In the genomic region with DNA sequence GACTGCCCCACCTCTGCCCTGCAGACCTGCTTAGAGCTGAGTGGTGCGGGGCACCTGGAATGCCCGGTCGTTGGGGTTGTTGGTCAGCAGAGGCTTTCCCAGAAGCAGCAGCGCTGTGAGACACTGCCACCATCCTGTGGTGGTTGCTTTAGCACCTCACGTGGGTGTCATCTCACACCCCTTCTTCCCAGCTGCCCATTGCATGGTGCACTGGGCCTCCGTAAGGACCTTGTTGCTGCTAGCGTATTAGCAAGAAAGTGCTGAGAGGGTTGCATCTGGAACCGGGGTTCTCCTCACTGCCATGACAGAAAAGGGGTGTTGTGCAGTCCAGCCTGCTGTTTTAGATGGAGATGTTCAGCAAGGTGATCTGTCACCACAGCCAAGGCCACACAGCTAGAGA, we compare ENCODE assay signal across 11 mouse cellular contexts.
DNase-seq lines count a peak whose midpoint lies in the region; ATAC-seq and TF ChIP-seq lines count a peak whose summit lies in the region.
"Had no signal": no experiment of that assay in that cellular context is flagged by ENCODE, and none has a peak within 500 bp of the region (broad histone marks: within the 10 kb centered on the region; RNA-seq: fewer than 3 reads in every experiment).

No protein-coding gene starts in this region.

- H3K27me3 ChIP-seq in hindbrain, embryonic 10.5 days (ENCODE audit: insufficient read depth, poor library complexity, severe bottlenecking) = peaks cover 7% of the 10 kb centered on the region; the same call in 1 of the 2 replicates
- no peaks in the 10 kb centered on the region for H3K27me3 ChIP-seq in hindbrain, embryonic 11.5 days (ENCODE audit: control insufficient read depth, insufficient read depth, low read length)
- no peaks in the 10 kb centered on the region for H3K27me3 ChIP-seq in limb, embryonic 14.5 days (ENCODE audit: control insufficient read depth, insufficient read depth, low read length)

- 86% methylated on average over 8 of the region's 8 CpGs for WGBS in hindbrain, embryonic 10.5 days
- WGBS in hindbrain, embryonic 11.5 days = 88% methylated on average over 8 of the region's 8 CpGs
- WGBS in limb, embryonic 14.5 days = 63% methylated on average over 8 of the region's 8 CpGs

- no peak for DNase-seq in hindbrain, embryonic 10.5 days (ENCODE audit: low spot score)
- DNase-seq in hindbrain, embryonic 11.5 days (ENCODE audit: low spot score) = no peak
- peak; percentile 39 to 42 for DNase-seq in thymus, postnatal 36 days
- DNase-seq in thymus, adult 18-20 months = no peak
- DNase-seq in limb, embryonic 14.5 days (ENCODE audit: low spot score) = no peak
- DNase-seq in adrenal gland, adult 8-10 months = no peak
- no peak for DNase-seq in urinary bladder, adult 2 months (ENCODE audit: low spot score)
- DNase-seq: kidney, postnatal 36 days; right cerebral cortex, postnatal 4 days had no signal

- H3K27ac ChIP-seq in hindbrain, embryonic 10.5 days = peak overlapping the region; percentile 88
- no peak overlapping the region; the same call in 1 of the 2 replicates for H3K27ac ChIP-seq in hindbrain, embryonic 11.5 days (ENCODE audit: low read depth, low read length)
- H3K27ac ChIP-seq in limb, embryonic 14.5 days (replicated peaks; ENCODE audit: low read depth, low read length) = peak overlapping the region; percentile 93

- H3K4me1 ChIP-seq in hindbrain, embryonic 10.5 days (replicated peaks) = peaks cover 68% of the 10 kb centered on the region
- H3K4me1 ChIP-seq in hindbrain, embryonic 11.5 days (replicated peaks; ENCODE audit: control insufficient read depth, insufficient read depth, low read length) = peaks cover 17% of the 10 kb centered on the region
- H3K4me1 ChIP-seq in limb, embryonic 14.5 days (ENCODE audit: control insufficient read depth, insufficient read depth, low read length) = peaks cover 32% of the 10 kb centered on the region

- no peaks in the 10 kb centered on the region for H3K9me3 ChIP-seq in hindbrain, embryonic 10.5 days
- no peaks in the 10 kb centered on the region for H3K9me3 ChIP-seq in hindbrain, embryonic 11.5 days (ENCODE audit: control insufficient read depth, low read length)
- H3K9me3 ChIP-seq in limb, embryonic 14.5 days (ENCODE audit: control insufficient read depth, low read length) = no peaks in the 10 kb centered on the region
- H3K9me3 ChIP-seq: G1E had no signal

- H3K4me2 ChIP-seq in hindbrain, embryonic 11.5 days (replicated peaks; ENCODE audit: low read depth, low read length) = no peak overlapping the region
- no peak overlapping the region for H3K4me2 ChIP-seq in limb, embryonic 14.5 days (replicated peaks; ENCODE audit: low read depth, low read length, severe bottlenecking)

- TF ChIP-seq POLR2A in limb, embryonic 14.5 days (IDR thresholded peaks at IDR 0.05; ENCODE audit: borderline replicate concordance, extremely low read depth, insufficient read depth, insufficient read length) = no peak

- ATAC-seq in hindbrain, embryonic 11.5 days (ENCODE audit: low FRiP score) = no peak
- no peak for ATAC-seq in limb, embryonic 14.5 days (ENCODE audit: low FRiP score, low read depth)

- H3K36me3 ChIP-seq in hindbrain, embryonic 10.5 days = peaks cover 42% of the 10 kb centered on the region
- H3K36me3 ChIP-seq in hindbrain, embryonic 11.5 days (ENCODE audit: control insufficient read depth, insufficient read depth, low read length) = no peaks in the 10 kb centered on the region
- H3K36me3 ChIP-seq in limb, embryonic 14.5 days (ENCODE audit: control insufficient read depth, insufficient read depth, low read length) = peaks cover 12% of the 10 kb centered on the region; the same call in 1 of the 2 replicates

- H3K4me3 ChIP-seq in hindbrain, embryonic 10.5 days = no peak overlapping the region
- H3K4me3 ChIP-seq in hindbrain, embryonic 11.5 days (ENCODE audit: low read depth, low read length) = no peak overlapping the region
- H3K4me3 ChIP-seq in limb, embryonic 14.5 days (replicated peaks; ENCODE audit: low read length) = no peak overlapping the region
- H3K4me3 ChIP-seq: erythroblast, embryonic 14.5 days had no signal

- H3K9ac ChIP-seq in hindbrain, embryonic 11.5 days (ENCODE audit: low read depth, low read length) = no peak overlapping the region
- 0 out of 2 replicates have a peak overlapping the region, but pooled peaks have one; percentile 54 for H3K9ac ChIP-seq in limb, embryonic 14.5 days (ENCODE audit: low read depth, low read length, severe bottlenecking)

Comparison
In these comparisons a context has a peak if more than half of its experiments do, and no peak if none do; other contexts are left out.
1. DNase-seq: peak in thymus, postnatal 36 days (2 of 2); none in hindbrain, embryonic 10.5 days (single experiment), hindbrain, embryonic 11.5 days (single experiment), thymus, adult 18-20 months (0 of 2), limb, embryonic 14.5 days (single experiment), adrenal gland, adult 8-10 months (single experiment) and urinary bladder, adult 2 months (single experiment).